Mouse (Mus musculus): Measurements from ENCODE around the gene Rack1. TPM values are rescaled to one million over a fixed set of nuclear protein-coding genes. Genes with fewer than 3 reads are reported as not detected.

Gene Rack1
- total and polyA plus RNA-seq, 3 experiments: 1,964 to 7,700 (median 2,188) TPM

- peaks cover 73% of the 10 kb centered on the region for H3K4me1 ChIP-seq (ENCODE audit: insufficient read depth, low read depth, low read length)
- H3K27me3 ChIP-seq (ENCODE audit: insufficient read depth, low read length): no peaks in the 10 kb centered on the region
- DNase-seq (ENCODE audit: low spot score): no peak
- no peak for TF ChIP-seq CTCF (IDR thresholded peaks at IDR 0.05; ENCODE audit: low read depth, low read length)
- TF ChIP-seq POLR2AphosphoS5 (IDR thresholded peaks at IDR 0.05; ENCODE audit: insufficient replicate concordance, low read depth, low read length): 0 out of 2 replicates have a peak, but pooled peaks have one; percentile 37
- TF ChIP-seq GATA2 (IDR thresholded peaks at IDR 0.05; ENCODE audit: borderline replicate concordance, low read depth, low read length): no peak
- no peak for TF ChIP-seq TAL1 (conservative IDR thresholded peaks at IDR 0.05; ENCODE audit: low read depth, low read length)
- peaks cover 100% of the 10 kb centered on the region for H3K36me3 ChIP-seq (replicated peaks)
- no peak for ATAC-seq (ENCODE audit: extremely low read depth, insufficient number of reproducible peaks, low FRiP score, poor library complexity, severe bottlenecking)
- no peaks in the 10 kb centered on the region for H3K9me3 ChIP-seq (replicated peaks)
- no peak overlapping the region for H3K4me3 ChIP-seq (ENCODE audit: low read depth, low read length)
Observed at GRCm38 (mm10) chr11:48808304-48808646, 8.1 kb downstream of the Rack1 start.

DNA sequence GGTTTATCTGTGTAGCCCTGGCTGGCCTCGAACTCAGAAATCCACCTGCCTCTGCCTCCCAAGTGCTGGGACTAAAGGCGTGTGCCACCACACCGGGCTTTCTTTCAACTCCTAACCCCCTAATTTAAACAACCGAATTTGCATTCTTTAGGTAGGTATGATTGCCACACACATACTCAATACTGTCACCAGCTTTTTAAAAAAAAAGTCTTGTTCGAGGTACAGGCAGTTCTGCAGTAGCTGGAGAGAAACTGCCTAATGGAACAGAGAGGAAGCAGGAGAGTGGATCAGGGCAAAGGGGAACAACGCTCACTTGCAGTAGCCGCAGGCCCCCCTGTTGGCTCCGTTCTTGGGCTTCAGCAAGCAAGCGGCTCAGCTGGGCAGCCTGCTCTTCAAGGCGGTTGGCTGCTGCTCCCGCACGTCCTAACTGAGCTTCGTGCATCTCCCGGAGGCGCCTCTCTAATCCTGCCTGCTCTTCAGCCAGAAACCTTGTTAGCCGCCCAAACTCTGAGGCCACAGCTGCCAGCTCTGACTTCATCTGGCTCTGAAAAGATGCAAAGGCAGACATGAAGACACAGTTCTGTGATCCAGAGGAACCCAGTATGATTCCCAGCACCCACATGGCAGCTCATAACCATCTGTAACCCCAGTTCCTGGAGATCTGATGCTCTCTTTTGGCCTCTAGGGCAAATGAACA lies 8.8 kb downstream of the Rack1 start:
- Histone ChIP-seq H3K9me3 (replicated peaks) (no peaks in the 10 kb centered on the region), H3K4me3 (ENCODE audit: low read depth, low read length) (no peak overlapping the region; the same call in 1 of the 2 replicates), H3K4me1 (ENCODE audit: insufficient read depth, low read depth, low read length) (peaks cover 72% of the 10 kb centered on the region), H3K27me3 (ENCODE audit: insufficient read depth, low read length) (no peaks in the 10 kb centered on the region), H3K36me3 (replicated peaks) (peaks cover 100% of the 10 kb centered on the region)
- ATAC-seq (ENCODE audit: extremely low read depth, insufficient number of reproducible peaks, low FRiP score, poor library complexity, severe bottlenecking) (no peak), DNase-seq (ENCODE audit: low spot score) (no peak)
- no peak for TF ChIP-seq GATA1 (IDR thresholded peaks at IDR 0.05; ENCODE audit: borderline replicate concordance, low read length)
- 0 out of 2 replicates have a peak, but pooled peaks have one; percentile 55 for TF ChIP-seq POLR2AphosphoS5 (IDR thresholded peaks at IDR 0.05; ENCODE audit: insufficient replicate concordance, low read depth, low read length)

DNA sequence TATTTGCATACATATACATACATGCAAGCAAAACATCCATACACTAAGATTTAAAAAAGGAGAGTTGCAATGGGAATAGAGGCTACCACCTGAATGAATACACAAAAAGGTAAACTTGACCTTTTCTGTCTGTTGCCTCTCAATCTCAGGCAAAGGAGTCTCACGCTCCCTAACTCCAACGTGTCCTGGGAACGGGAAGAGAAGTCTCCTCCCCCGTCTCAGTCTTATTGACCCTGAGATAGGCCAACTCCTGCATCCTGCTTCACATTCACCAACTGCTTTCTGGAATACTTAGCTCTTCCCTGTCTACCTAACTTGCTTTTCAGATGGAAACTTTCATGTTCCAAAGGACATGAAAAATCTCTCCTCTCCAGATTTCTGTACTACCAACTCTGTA lies 9.3 kb downstream of the Rack1 start:
- no peak for ATAC-seq (ENCODE audit: extremely low read depth, insufficient number of reproducible peaks, low FRiP score, poor library complexity, severe bottlenecking)

DNA sequence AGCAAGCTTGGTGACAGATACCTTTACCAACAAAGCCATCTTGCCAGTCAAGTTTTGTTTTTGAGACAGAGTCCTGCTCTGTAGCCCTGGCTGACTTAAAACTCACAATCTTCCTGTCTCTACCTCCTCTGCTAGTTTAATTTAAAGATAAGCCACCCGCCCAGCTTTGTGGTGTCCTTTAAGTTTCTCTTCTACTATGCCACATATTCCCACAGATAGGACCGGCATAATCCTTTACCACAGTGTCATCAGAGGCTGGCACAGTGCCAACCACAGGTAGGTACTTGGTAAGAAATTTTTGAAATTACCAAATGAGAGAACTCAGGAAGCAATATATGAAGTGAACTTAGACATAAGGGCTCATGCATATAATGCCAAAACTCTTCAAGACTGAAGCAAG lies 10.0 kb downstream of the Rack1 start:
- H3K36me3 ChIP-seq (replicated peaks): peaks cover 99% of the 10 kb centered on the region
- no peak overlapping the region for H3K4me3 ChIP-seq (ENCODE audit: low read depth, low read length)
- H3K9me3 ChIP-seq (replicated peaks): no peaks in the 10 kb centered on the region
- TF ChIP-seq CTCF (IDR thresholded peaks at IDR 0.05; ENCODE audit: low read depth, low read length) (no peak), GATA1 (IDR thresholded peaks at IDR 0.05; ENCODE audit: borderline replicate concordance, low read length) (no peak), POLR2AphosphoS5 (IDR thresholded peaks at IDR 0.05; ENCODE audit: insufficient replicate concordance, low read depth, low read length) (no peak; the same call in 1 of the 2 replicates), GATA2 (IDR thresholded peaks at IDR 0.05; ENCODE audit: borderline replicate concordance, low read depth, low read length) (no peak), TAL1 (conservative IDR thresholded peaks at IDR 0.05; ENCODE audit: low read depth, low read length) (no peak)
- no peaks in the 10 kb centered on the region for H3K27me3 ChIP-seq (ENCODE audit: insufficient read depth, low read length)
- peaks cover 74% of the 10 kb centered on the region for H3K4me1 ChIP-seq (ENCODE audit: insufficient read depth, low read depth, low read length)
- DNase-seq (ENCODE audit: low spot score): no peak
- no peak for ATAC-seq (ENCODE audit: extremely low read depth, insufficient number of reproducible peaks, low FRiP score, poor library complexity, severe bottlenecking)

More for the DNA sequence above, 9.3 kb downstream of the Rack1 start:
- H3K4me1 ChIP-seq (ENCODE audit: insufficient read depth, low read depth, low read length): peaks cover 71% of the 10 kb centered on the region
- no peak overlapping the region for H3K4me3 ChIP-seq (ENCODE audit: low read depth, low read length)
- peaks cover 100% of the 10 kb centered on the region for H3K36me3 ChIP-seq (replicated peaks)
- H3K9me3 ChIP-seq (replicated peaks): no peaks in the 10 kb centered on the region
- no peak for TF ChIP-seq TAL1 (conservative IDR thresholded peaks at IDR 0.05; ENCODE audit: low read depth, low read length)
- 0 out of 2 replicates have a peak, but pooled peaks have one; percentile 11 for TF ChIP-seq POLR2AphosphoS5 (IDR thresholded peaks at IDR 0.05; ENCODE audit: insufficient replicate concordance, low read depth, low read length)
- H3K27me3 ChIP-seq (ENCODE audit: insufficient read depth, low read length): no peaks in the 10 kb centered on the region
- no peak for DNase-seq (ENCODE audit: low spot score)

- DNase-seq (ENCODE audit: low spot score) (no peak), ATAC-seq (ENCODE audit: extremely low read depth, insufficient number of reproducible peaks, low FRiP score, poor library complexity, severe bottlenecking) (no peak)
- no peaks in the 10 kb centered on the region for H3K27me3 ChIP-seq (ENCODE audit: insufficient read depth, low read length)
- H3K4me3 ChIP-seq (ENCODE audit: low read depth, low read length): no peak overlapping the region
- H3K9me3 ChIP-seq (replicated peaks): no peaks in the 10 kb centered on the region
- peaks cover 65% of the 10 kb centered on the region for H3K4me1 ChIP-seq (ENCODE audit: insufficient read depth, low read depth, low read length)
- H3K36me3 ChIP-seq (replicated peaks): peaks cover 73% of the 10 kb centered on the region
- no peak for TF ChIP-seq CTCF (IDR thresholded peaks at IDR 0.05; ENCODE audit: low read depth, low read length)
- no peak for TF ChIP-seq GATA2 (IDR thresholded peaks at IDR 0.05; ENCODE audit: borderline replicate concordance, low read depth, low read length)
- TF ChIP-seq POLR2AphosphoS5 (IDR thresholded peaks at IDR 0.05; ENCODE audit: insufficient replicate concordance, low read depth, low read length): no peak
- TF ChIP-seq TAL1 (conservative IDR thresholded peaks at IDR 0.05; ENCODE audit: low read depth, low read length): no peak
- no peak for TF ChIP-seq GATA1 (IDR thresholded peaks at IDR 0.05; ENCODE audit: borderline replicate concordance, low read length)
Observed at GRCm38 (mm10) chr11:48813782-48814181, 13.7 kb downstream of the Rack1 start.

DNA sequence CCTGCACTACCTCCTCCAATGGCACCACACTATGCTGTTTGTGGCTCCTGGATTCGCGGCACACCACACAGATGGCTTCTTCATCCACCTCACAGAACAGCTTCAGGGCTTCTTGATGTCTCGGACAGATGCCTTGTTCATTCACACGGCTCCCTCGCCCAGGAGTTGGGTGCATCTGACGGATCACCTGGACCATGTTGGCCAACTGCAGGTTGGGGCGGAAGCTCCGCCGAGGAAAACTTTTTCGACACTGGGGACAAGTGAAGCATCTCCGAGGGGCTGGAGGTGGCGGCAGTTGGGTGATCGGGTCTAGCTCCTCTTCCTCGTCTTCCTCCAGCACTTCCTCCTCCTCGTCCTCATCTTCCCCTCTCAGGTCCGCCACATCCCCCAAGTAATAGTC lies 15.7 kb downstream of the Rack1 start:
- ATAC-seq (ENCODE audit: extremely low read depth, insufficient number of reproducible peaks, low FRiP score, poor library complexity, severe bottlenecking): no peak
- Histone ChIP-seq H3K4me1 (ENCODE audit: insufficient read depth, low read depth, low read length) (peaks cover 73% of the 10 kb centered on the region), H3K9me3 (replicated peaks) (no peaks in the 10 kb centered on the region), H3K27me3 (ENCODE audit: insufficient read depth, low read length) (no peaks in the 10 kb centered on the region), H3K36me3 (replicated peaks) (peaks cover 52% of the 10 kb centered on the region), H3K4me3 (ENCODE audit: low read depth, low read length) (peak overlapping the region; percentile 99)
- DNase-seq (ENCODE audit: low spot score): no peak
- no peak for TF ChIP-seq GATA1 (IDR thresholded peaks at IDR 0.05; ENCODE audit: borderline replicate concordance, low read length)
- no peak for TF ChIP-seq POLR2AphosphoS5 (IDR thresholded peaks at IDR 0.05; ENCODE audit: insufficient replicate concordance, low read depth, low read length)
- TF ChIP-seq TAL1 (conservative IDR thresholded peaks at IDR 0.05; ENCODE audit: low read depth, low read length): no peak
- TF ChIP-seq CTCF (IDR thresholded peaks at IDR 0.05; ENCODE audit: low read depth, low read length): no peak
- TF ChIP-seq GATA2 (IDR thresholded peaks at IDR 0.05; ENCODE audit: borderline replicate concordance, low read depth, low read length): no peak

Data from G1E (cell line).